Mouse (Mus musculus) ES-Bruce4 (cell line): ENCODE measurements around the gene B3gat3. TPM values are rescaled to one million over a fixed set of nuclear protein-coding genes. Genes with fewer than 3 reads are reported as not detected.

ENCODE experiments used
- H3K27ac ChIP-seq: 2 replicates; pipeline ENCODE4 v1.5.1; 2012; ENCODE audit warnings: low read length, inconsistent platforms; ENCODE audit not compliant: insufficient read depth
- H3K27me3 ChIP-seq: 2 replicates; pipeline ENCODE4 v1.6.1; 2012; ENCODE audit warnings: mild to moderate bottlenecking, low read length, inconsistent platforms; ENCODE audit not compliant: control insufficient read depth, poor library complexity, insufficient read depth, severe bottlenecking
- H3K36me3 ChIP-seq: 2 replicates; pipeline ENCODE4 v1.6.1; 2012; ENCODE audit warnings: inconsistent platforms, mild to moderate bottlenecking, low read length, moderate library complexity; ENCODE audit not compliant: control insufficient read depth, poor library complexity, insufficient read depth, severe bottlenecking
- H3K4me1 ChIP-seq: one replicate; pipeline ENCODE4 v1.8.1; 2011; ENCODE audit warnings: low read length; ENCODE audit not compliant: control insufficient read depth, insufficient read depth
- H3K4me3 ChIP-seq: 2 replicates; pipeline ENCODE4 v1.5.1; 2011; ENCODE audit warnings: low read depth, mild to moderate bottlenecking, low read length
- H3K9ac ChIP-seq: 2 replicates; pipeline ENCODE4 v1.6.1; 2012; ENCODE audit warnings: low read depth, mild to moderate bottlenecking, inconsistent platforms; ENCODE audit not compliant: poor library complexity, severe bottlenecking
- H3K9me3 ChIP-seq: replicated peaks from 2 replicates; pipeline ENCODE4 v1.6.1; 2012; ENCODE audit warnings: mild to moderate bottlenecking, low read length, inconsistent platforms; ENCODE audit not compliant: control insufficient read depth, poor library complexity, insufficient read depth, severe bottlenecking
- CTCF ChIP-seq: IDR thresholded peaks from one replicate; pipeline ENCODE4 v1.8.1; 2011; ENCODE audit warnings: low read depth, low read length
- EP300 ChIP-seq: IDR thresholded peaks from 2 replicates; pipeline ENCODE4 v1.6.1; 2011; ENCODE audit warnings: low read depth, low read length; ENCODE audit not compliant: insufficient read depth
- POLR2A ChIP-seq: IDR thresholded peaks from one replicate; pipeline ENCODE4 v1.8.1; 2011; ENCODE audit warnings: low read length; ENCODE audit not compliant: insufficient read depth
- polyA plus RNA-seq: library from polyadenylated mRNA; stranded (reverse); fragments of >200 nt; gene quantifications from 2 replicates; pipeline ENCODE4 v1.2.4, GENCODE M21; 2011; ENCODE audit warnings: low read depth; ENCODE audit not compliant: missing spikeins, insufficient read depth, insufficient read length

B3gat3 gene
- polyA plus RNA-seq, 1 experiment, result 26.6 TPM

DNA sequence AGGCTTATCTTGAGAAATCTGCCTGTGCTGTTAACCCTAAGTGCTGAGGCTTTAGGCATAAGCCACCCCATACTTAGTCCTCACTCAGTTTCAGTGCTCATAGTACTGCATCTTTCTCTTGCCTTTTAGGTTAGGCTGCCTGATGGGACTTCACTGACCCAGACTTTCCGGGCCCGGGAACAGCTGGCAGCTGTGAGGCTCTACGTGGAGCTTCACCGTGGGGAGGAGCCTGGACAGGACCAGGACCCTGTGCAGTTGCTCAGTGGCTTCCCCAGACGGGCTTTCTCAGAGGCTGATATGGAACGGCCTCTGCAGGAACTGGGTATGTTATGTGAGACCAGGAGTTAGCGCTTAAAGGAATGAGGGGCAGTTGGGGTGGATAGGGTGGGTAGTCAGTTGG, 45.1 kb upstream of the B3gat3 start:
- H3K9me3 ChIP-seq, result no peaks in the 10 kb centered on the region
- H3K9ac ChIP-seq, result no peak overlapping the region
- TF ChIP-seq EP300 (no peak), CTCF (no peak), POLR2A (no peak)
- H3K4me3 ChIP-seq, result no peak overlapping the region
- no peaks in the 10 kb centered on the region for H3K4me1 ChIP-seq
- H3K36me3 ChIP-seq, result peaks cover 35% of the 10 kb centered on the region
- H3K27me3 ChIP-seq, result no peaks in the 10 kb centered on the region
- no peak overlapping the region for H3K27ac ChIP-seq

GRCm38 (mm10) chr19:8880311-8881033, 39.7 kb upstream of the B3gat3 start, which contains the start of gene Uqcc3:
Gene Uqcc3, minus strand, starts transcription at chr19:8880923.
- peak within 1 kb of the TSS; percentile 87 for H3K4me3 ChIP-seq
- peak within 1 kb of the TSS; percentile 65 for H3K9ac ChIP-seq
- no peaks in the 10 kb centered on the region for H3K9me3 ChIP-seq
- H3K27me3 ChIP-seq, result no peaks in the 10 kb centered on the region
- peaks cover 9% of the 10 kb centered on the region for H3K36me3 ChIP-seq
- peaks cover 1% of the 10 kb centered on the region for H3K4me1 ChIP-seq
- H3K27ac ChIP-seq, result peak within 1 kb of the TSS; percentile 46; the same call in 1 of the 2 replicates
- TF ChIP-seq POLR2A, result peak; percentile 66
- TF ChIP-seq CTCF, result no peak
- peak; percentile 59; the same call in 1 of the 2 replicates for TF ChIP-seq EP300

DNA sequence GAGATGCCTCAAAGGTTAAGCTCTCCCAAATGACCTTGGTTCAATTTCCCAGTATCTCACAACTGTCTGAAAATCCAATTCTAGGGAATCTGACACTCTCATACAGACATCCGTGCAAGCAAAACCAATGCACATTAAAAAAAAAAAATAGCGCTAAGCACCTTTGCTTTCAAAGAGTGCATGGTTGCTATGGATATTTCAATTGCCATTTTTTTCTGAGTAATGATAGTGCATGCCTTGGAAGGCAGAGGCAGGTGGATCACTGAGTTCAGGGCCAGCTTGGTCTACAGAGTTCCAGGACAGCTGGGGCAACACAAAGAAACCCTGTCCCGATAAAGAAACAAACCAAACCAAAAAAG, 39.2 kb upstream of the B3gat3 start:
- Histone ChIP-seq H3K27me3 (no peaks in the 10 kb centered on the region), H3K9ac (peak overlapping the region; percentile 65), H3K9me3 (no peaks in the 10 kb centered on the region), H3K4me3 (peak overlapping the region; percentile 87), H3K27ac (peak overlapping the region; percentile 46; the same call in 1 of the 2 replicates), H3K4me1 (peaks cover 1% of the 10 kb centered on the region), H3K36me3 (peaks cover 8% of the 10 kb centered on the region; the same call in 1 of the 2 replicates)
- no peak for TF ChIP-seq EP300
- no peak for TF ChIP-seq CTCF
- no peak for TF ChIP-seq POLR2A

DNA sequence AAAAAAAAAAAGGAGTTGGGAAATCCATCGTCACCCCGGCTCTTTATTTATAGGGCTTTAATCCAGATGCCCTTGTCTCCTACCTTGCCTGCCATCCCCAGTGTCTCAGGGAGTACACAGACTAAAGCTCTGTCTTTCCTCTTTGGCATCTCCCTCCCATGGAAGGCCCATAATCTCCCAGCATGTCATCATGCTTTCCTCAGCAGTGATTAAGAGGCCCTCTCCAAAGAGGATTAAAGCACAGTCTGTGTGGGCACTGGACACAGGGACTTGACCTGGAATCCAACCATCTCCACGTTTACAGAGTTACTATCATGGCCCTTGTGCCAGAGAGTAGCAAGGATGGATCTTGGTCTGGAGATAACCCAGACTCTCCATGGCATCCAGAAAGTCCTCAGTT, 36.6 kb upstream of the B3gat3 start, which contains the start of the genes Lbhd1 and Gm49403:
Gene Lbhd1 (plus strand): TSS at position 117 of the 400 bp plus-strand sequence.
Gene Gm49403 (plus strand): TSS at position 315 of the 400 bp plus-strand sequence.
- Histone ChIP-seq H3K27me3 (no peaks in the 10 kb centered on the region), H3K4me1 (peaks cover 1% of the 10 kb centered on the region), H3K27ac (no peak within 1 kb of the TSS), H3K9ac (no peak within 1 kb of the TSS), H3K4me3 (no peak within 1 kb of the TSS), H3K9me3 (no peaks in the 10 kb centered on the region), H3K36me3 (peaks cover 10% of the 10 kb centered on the region)
- TF ChIP-seq EP300 (no peak), POLR2A (no peak), CTCF (no peak)

- no peaks in the 10 kb centered on the region for H3K27me3 ChIP-seq
- peaks cover 29% of the 10 kb centered on the region for H3K36me3 ChIP-seq
- H3K4me3 ChIP-seq, result peak overlapping the region; percentile 98
- H3K27ac ChIP-seq, result peak overlapping the region; percentile 93
- no peak for TF ChIP-seq POLR2A
- TF ChIP-seq EP300, result no peak
- no peak for TF ChIP-seq CTCF
- peaks cover 3% of the 10 kb centered on the region for H3K4me1 ChIP-seq
- peak overlapping the region; percentile 99 for H3K9ac ChIP-seq
- no peaks in the 10 kb centered on the region for H3K9me3 ChIP-seq
Measured at GRCm38 (mm10) chr19:8886916-8887584, 33.1 kb upstream of the B3gat3 start.

DNA sequence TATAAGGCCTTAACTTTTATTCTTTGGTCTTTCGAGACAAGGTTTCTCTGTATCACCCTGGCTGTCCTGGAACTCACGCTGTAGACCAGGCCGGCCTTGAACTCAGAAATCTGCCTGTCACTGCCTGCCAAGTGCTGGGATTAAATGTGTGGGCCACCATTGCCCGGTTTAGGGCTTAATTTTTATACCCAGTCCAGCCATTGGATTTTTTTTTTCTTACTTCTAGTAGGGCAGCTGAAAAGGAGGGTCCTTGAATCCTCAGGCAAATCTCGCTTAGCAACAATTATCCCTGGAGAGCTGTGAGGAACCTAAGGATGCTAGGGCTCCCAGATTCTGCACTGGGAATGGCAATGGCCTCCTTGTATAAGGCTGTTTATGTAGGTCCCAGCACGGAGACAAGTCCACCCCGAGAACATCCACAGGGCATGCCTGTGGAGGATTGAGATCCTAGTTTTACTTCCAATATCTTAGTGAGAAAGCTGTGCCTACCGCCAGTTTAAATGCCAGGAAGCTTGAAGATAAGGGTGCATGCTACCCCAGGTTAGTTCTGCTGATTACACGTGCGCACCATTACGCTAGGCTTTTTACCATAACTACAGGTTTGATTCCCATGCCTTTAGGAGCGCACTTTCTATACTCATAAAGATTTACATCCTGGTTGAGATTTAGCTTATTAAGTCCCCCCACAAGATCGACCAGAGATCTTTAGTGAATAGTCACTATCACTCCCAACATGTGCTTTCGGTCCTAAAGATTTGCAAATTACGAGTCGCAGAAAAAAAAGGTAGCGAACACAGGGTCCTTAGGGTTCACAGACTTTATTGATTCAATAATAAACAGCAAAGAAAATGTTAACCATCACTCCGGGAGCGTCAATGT, 32.4 kb upstream of the B3gat3 start:
- H3K4me3 ChIP-seq, result peak overlapping the region; percentile 98
- peak overlapping the region; percentile 93 for H3K27ac ChIP-seq
- peaks cover 29% of the 10 kb centered on the region for H3K36me3 ChIP-seq
- H3K9me3 ChIP-seq, result no peaks in the 10 kb centered on the region
- H3K27me3 ChIP-seq, result no peaks in the 10 kb centered on the region
- no peak for TF ChIP-seq CTCF
- peak; percentile 43 for TF ChIP-seq POLR2A
- no peak for TF ChIP-seq EP300
- peak overlapping the region; percentile 99 for H3K9ac ChIP-seq
- H3K4me1 ChIP-seq, result peaks cover 3% of the 10 kb centered on the region
